Mouse (Mus musculus): ENCODE measurements around the gene Adarb2. TPM values are rescaled to one million over a fixed set of nuclear protein-coding genes. Genes with fewer than 3 reads are reported as not detected.

Gene Adarb2
- total and polyA plus RNA-seq, 3 experiments, result not detected

DNA sequence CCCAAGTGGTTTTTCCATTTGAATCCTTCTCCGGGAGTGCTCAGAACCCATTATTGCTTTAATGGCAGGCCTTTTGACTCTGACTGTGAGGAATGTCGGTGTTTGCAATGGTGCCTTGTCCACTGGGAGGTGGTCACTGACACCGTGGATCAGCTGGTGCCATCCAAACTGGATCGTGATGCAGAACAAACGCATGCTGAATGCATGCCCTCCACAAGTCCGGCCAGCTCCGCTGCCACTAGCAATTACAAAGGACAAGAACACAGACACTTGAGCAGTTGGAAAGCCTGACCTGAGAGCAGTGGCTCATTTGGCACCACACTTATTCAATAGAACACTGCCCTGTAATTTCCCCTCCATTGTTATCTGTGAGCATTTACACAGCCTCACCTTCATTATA lies 10.7 kb upstream of the Adarb2 start:
- H3K27ac ChIP-seq (ENCODE audit: insufficient read depth, low read depth), result no peak overlapping the region
- dilution Hi-C loops (cut with MboI; ENCODE audit: extremely low pct_ligation_motif_present, extremely low pct_unique_long_range_greater_than_20kb, low sequenced_read_pairs), result no loop called here
- no peaks in the 10 kb centered on the region for H3K79me2 ChIP-seq (replicated peaks; ENCODE audit: control insufficient read depth, extremely low read depth, insufficient read depth, poor library complexity, severe bottlenecking)
- DNase-seq (ENCODE audit: extremely low read depth), result no peak
- no peak overlapping the region for H3K9ac ChIP-seq (ENCODE audit: insufficient read depth, low read depth)
- H3K36me3 ChIP-seq (replicated peaks in 1 of 2; ENCODE audit: control insufficient read depth in 1 of 2, insufficient read depth in 1 of 2, low read length in 1 of 2), result no peaks in the 10 kb centered on the region
- H3K4me2 ChIP-seq (ENCODE audit: insufficient read depth, low read depth, poor library complexity, severe bottlenecking), result no peak overlapping the region
- no peaks in the 10 kb centered on the region for H3K27me3 ChIP-seq (replicated peaks)
- no peaks in the 10 kb centered on the region for H3K9me3 ChIP-seq (replicated peaks; ENCODE audit: low read length)
- H3K4me1 ChIP-seq (ENCODE audit: control insufficient read depth in 1 of 2, insufficient read depth in 2 of 2), result no peaks in the 10 kb centered on the region
- H3K4me3 ChIP-seq (replicated peaks in 1 of 3; ENCODE audit: low read depth in 2 of 3, low read length in 2 of 3, poor library complexity in 1 of 3), result no peak overlapping the region
- in situ Hi-C loops (cut with MboI; ENCODE audit: low pct_ligation_motif_present, low pct_unique_long_range_greater_than_20kb, low sequenced_read_pairs), result no loop called here
- TF ChIP-seq ZNF384 (IDR thresholded peaks at IDR 0.05; ENCODE audit: low read depth, low read length) (no peak), CTCF (conservative IDR thresholded peaks at IDR 0.05 in 1 of 2, IDR thresholded peaks at IDR 0.05 in 1 of 2; ENCODE audit: low read depth in 2 of 2, low read length in 2 of 2) (no peak), POLR2AphosphoS2 (IDR thresholded peaks at IDR 0.05; ENCODE audit: low read depth, low read length) (no peak), SMC3 (IDR thresholded peaks at IDR 0.05; ENCODE audit: low read depth, low read length) (no peak), JUND (conservative IDR thresholded peaks at IDR 0.05; ENCODE audit: low read depth, low read length) (no peak)

DNA sequence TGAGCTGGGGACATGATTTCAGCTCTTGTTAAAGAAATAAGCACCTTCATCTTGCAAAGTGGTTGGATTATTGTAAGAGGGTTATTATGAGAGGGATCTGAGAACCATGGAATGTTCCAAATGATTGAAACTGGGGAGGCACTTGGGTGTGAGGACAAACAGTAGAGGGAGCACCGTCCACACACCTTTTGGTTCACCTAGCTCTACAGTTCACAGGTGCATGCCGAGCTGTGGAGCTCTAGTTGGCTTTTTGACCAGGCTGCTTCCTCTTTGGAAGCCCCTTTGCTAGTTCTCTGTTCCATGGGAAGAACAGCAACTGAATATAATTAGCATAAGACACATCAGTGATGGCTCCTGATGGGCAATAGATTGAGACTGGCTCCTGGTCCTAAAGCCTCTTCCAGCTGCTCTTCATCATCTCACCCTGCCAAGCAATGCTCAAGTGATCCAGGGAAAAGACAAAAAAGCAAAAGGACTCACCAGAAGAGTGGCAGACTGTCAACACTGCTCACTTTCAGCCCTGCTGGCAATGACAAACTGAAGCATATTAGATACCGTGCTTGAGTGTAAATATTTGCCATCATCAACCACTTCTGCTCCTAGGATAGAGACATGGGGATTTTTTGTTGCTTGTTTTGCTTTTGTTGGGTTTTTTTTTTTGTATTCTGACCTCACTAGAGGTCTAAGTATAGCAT lies 3.3 kb upstream of the Adarb2 start:
- TF ChIP-seq ZC3H11A (IDR thresholded peaks at IDR 0.05; ENCODE audit: low read depth, low read length), result no peak
- TF ChIP-seq ZMIZ1 (IDR thresholded peaks at IDR 0.05; ENCODE audit: low read depth, low read length), result no peak
- TF ChIP-seq POLR2A (IDR thresholded peaks at IDR 0.05; ENCODE audit: low read depth, low read length), result no peak
- TF ChIP-seq PAX5 (IDR thresholded peaks at IDR 0.05; ENCODE audit: low read length), result no peak
- TF ChIP-seq CTCF (conservative IDR thresholded peaks at IDR 0.05 in 1 of 2, IDR thresholded peaks at IDR 0.05 in 1 of 2; ENCODE audit: low read depth in 2 of 2, low read length in 2 of 2), result no peak
- no peak for TF ChIP-seq MXI1 (IDR thresholded peaks at IDR 0.05; ENCODE audit: low read depth, low read length)
- no peak for TF ChIP-seq ETS1 (conservative IDR thresholded peaks at IDR 0.05; ENCODE audit: low read depth, low read length)
- TF ChIP-seq USF1 (IDR thresholded peaks at IDR 0.05; ENCODE audit: low read depth, low read length), result no peak
- no peak for TF ChIP-seq MYC (IDR thresholded peaks at IDR 0.05; ENCODE audit: low read depth, low read length)
- no peak for TF ChIP-seq E2F4 (IDR thresholded peaks at IDR 0.05; ENCODE audit: insufficient replicate concordance, low read depth, low read length)
- no peak for TF ChIP-seq KAT2A (IDR thresholded peaks at IDR 0.05; ENCODE audit: insufficient replicate concordance, low read length)
- TF ChIP-seq RCOR1 (conservative IDR thresholded peaks at IDR 0.05; ENCODE audit: low read depth, low read length), result no peak
- TF ChIP-seq TCF12 (IDR thresholded peaks at IDR 0.05; ENCODE audit: low read depth, low read length), result no peak
- no peak for TF ChIP-seq RAD21 (IDR thresholded peaks at IDR 0.05; ENCODE audit: low read depth, low read length)
- no peak for TF ChIP-seq MEF2A (IDR thresholded peaks at IDR 0.05; ENCODE audit: borderline replicate concordance, low read depth, low read length)
- TF ChIP-seq IRF4 (IDR thresholded peaks at IDR 0.05; ENCODE audit: low read depth, low read length), result no peak
- Histone ChIP-seq H3K4me3 (replicated peaks in 1 of 3; ENCODE audit: low read depth in 2 of 3, low read length in 2 of 3, poor library complexity in 1 of 3) (no peak overlapping the region), H3K27ac (ENCODE audit: insufficient read depth, low read depth) (no peak overlapping the region), H3K36me3 (replicated peaks in 1 of 2; ENCODE audit: control insufficient read depth in 1 of 2, insufficient read depth in 1 of 2, low read length in 1 of 2) (no peaks in the 10 kb centered on the region), H3K9me3 (replicated peaks; ENCODE audit: low read length) (no peaks in the 10 kb centered on the region), H3K79me2 (replicated peaks; ENCODE audit: control insufficient read depth, extremely low read depth, insufficient read depth, poor library complexity, severe bottlenecking) (no peaks in the 10 kb centered on the region), H3K27me3 (replicated peaks) (no peaks in the 10 kb centered on the region), H3K9ac (ENCODE audit: insufficient read depth, low read depth) (no peak overlapping the region), H3K4me2 (ENCODE audit: insufficient read depth, low read depth, poor library complexity, severe bottlenecking) (no peak overlapping the region), H3K4me1 (ENCODE audit: control insufficient read depth in 1 of 2, insufficient read depth in 2 of 2) (no peaks in the 10 kb centered on the region)
- no peak for DNase-seq (ENCODE audit: extremely low read depth)
- dilution Hi-C loops (cut with MboI; ENCODE audit: extremely low pct_ligation_motif_present, extremely low pct_unique_long_range_greater_than_20kb, low sequenced_read_pairs) (no loop called here), in situ Hi-C loops (cut with MboI; ENCODE audit: low pct_ligation_motif_present, low pct_unique_long_range_greater_than_20kb, low sequenced_read_pairs) (no loop called here)
